Mouse (Mus musculus): ENCODE results near the gene Hpca. TPM values are rescaled to one million over a fixed set of nuclear protein-coding genes. Genes with fewer than 3 reads are reported as not detected.

The Hpca gene
- polyA plus RNA-seq, 1 experiment from 2014 or later, result 0.37 TPM

DNA sequence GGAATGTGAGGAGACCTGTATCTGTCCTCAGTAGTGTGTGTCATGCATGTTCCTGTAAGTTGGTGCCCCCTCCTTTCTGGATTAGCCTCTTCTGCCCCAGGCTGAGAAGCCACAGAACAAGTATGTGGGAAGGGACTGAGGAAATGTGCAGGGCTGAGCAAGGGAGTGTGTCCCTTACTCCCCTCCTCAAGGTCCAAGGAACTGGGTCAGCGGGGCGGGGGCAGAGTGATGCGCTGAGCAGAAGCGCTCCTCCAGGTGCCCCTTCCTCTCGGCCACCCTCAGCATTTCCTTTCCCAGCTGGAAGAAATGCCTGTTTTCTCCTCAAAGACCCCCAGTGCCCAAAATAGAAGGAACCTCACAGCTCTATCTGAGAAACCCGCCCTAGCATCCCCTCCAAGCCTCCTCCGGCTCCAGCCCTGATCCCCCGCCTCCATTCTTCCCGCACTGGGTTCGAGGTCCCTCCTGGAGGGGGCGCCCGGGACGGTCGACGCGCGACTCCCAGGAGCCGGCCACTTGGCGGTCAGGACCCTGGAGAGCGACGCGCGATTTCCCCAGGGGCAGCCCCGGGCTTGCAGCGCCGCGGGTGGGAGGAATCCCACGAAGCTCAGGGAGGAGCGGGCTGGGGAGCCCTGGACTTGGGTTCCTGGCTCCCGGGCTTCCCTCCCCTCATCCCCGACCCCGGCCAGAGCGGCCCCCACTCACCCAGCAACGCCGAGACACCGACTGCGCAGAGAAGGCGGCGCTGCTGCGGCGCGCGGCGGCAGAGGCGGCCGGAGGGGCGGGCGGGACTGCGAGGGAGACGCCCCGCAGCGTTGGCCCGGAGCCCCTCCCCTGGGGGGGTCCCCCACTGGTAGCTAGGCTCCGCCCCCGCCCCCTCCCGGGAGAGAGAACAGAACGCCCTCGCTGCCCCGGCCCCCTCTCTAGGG lies 1.1 kb downstream of the Hpca start:
- Histone ChIP-seq H3K4me3 (peak overlapping the region; percentile 55), H3K9me3 (no peaks in the 10 kb centered on the region), H3K36me3 (no peaks in the 10 kb centered on the region), H3K27ac (replicated peaks) (no peak overlapping the region), H3K4me2 (peak overlapping the region; percentile 82), H3K27me3 (replicated peaks) (peaks cover 97% of the 10 kb centered on the region), H3K9ac (0 out of 2 replicates have a peak overlapping the region, but pooled peaks have one; percentile 5), H3K4me1 (peaks cover 21% of the 10 kb centered on the region)
- 2% methylated on average over 59 of the region's 59 CpGs for WGBS
- ATAC-seq (ENCODE audit: extremely low read depth, insufficient number of reproducible peaks, low FRiP score, low TSS enrichment), result no peak

- 63% methylated on average over 10 of the region's 10 CpGs for WGBS
- no peak overlapping the region for H3K9ac ChIP-seq
- no peak for ATAC-seq (ENCODE audit: extremely low read depth, insufficient number of reproducible peaks, low FRiP score, low TSS enrichment)
- H3K4me2 ChIP-seq, result no peak overlapping the region
- no peaks in the 10 kb centered on the region for H3K36me3 ChIP-seq
- no peak overlapping the region for H3K4me3 ChIP-seq
- no peak overlapping the region for H3K27ac ChIP-seq (replicated peaks)
- peaks cover 10% of the 10 kb centered on the region for H3K4me1 ChIP-seq
- peaks cover 97% of the 10 kb centered on the region for H3K27me3 ChIP-seq (replicated peaks)
- H3K9me3 ChIP-seq, result no peaks in the 10 kb centered on the region
Measured at GRCm38 (mm10) chr4:129119708-129120107, 2.1 kb downstream of the Hpca start.

DNA sequence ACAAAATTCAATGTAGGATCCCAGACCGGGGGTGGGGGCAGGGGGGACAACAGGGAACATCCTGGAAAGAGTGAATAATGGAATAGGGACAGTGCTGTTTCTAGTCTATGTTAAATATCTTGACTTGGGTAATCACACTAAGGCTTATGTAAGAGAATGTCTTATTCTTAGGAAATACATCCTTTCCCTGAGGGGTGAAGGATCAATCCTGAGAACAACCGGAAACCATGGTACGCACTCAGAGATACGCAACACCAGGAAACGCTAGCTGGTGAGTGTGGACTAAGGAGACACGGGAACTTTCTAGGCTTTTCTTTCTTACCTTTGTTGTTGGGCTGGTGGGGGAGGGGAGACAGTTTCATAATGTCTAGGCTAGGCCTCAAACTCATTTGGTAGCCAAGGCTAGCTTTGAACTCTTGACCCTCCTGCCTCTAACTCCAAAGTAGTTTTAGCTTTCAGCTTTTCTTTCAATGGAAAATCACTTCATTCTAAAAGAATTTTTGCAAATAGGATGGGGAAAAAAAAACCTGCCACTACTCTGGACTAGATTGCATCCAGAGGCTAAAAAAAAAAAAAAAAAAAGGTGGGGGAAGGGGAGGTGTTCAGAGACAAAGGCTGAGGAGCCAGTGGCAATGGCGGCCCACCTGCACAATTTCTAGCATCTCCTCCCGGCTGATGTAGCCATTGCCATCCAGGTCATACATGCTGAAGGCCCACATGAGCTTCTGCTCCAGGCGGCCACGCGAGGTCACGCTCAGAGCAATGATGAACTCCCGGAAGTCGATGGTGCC lies 3.9 kb downstream of the Hpca start:
- Histone ChIP-seq H3K4me2 (no peak overlapping the region), H3K27ac (replicated peaks) (no peak overlapping the region), H3K9me3 (no peaks in the 10 kb centered on the region), H3K27me3 (replicated peaks) (peaks cover 97% of the 10 kb centered on the region), H3K4me1 (peaks cover 8% of the 10 kb centered on the region), H3K36me3 (no peaks in the 10 kb centered on the region), H3K4me3 (no peak overlapping the region), H3K9ac (no peak overlapping the region)
- no peak for ATAC-seq (ENCODE audit: extremely low read depth, insufficient number of reproducible peaks, low FRiP score, low TSS enrichment)
- WGBS, result 76% methylated on average over 14 of the region's 14 CpGs

- H3K27me3 ChIP-seq (replicated peaks), result peaks cover 94% of the 10 kb centered on the region
- H3K4me2 ChIP-seq, result no peak overlapping the region
- H3K4me1 ChIP-seq, result peaks cover 7% of the 10 kb centered on the region
- ATAC-seq (ENCODE audit: extremely low read depth, insufficient number of reproducible peaks, low FRiP score, low TSS enrichment), result no peak
- no peak overlapping the region for H3K27ac ChIP-seq (replicated peaks)
- no peaks in the 10 kb centered on the region for H3K9me3 ChIP-seq
- H3K9ac ChIP-seq, result no peak overlapping the region
- WGBS, result 78% methylated on average over 8 of the region's 8 CpGs
- H3K36me3 ChIP-seq, result no peaks in the 10 kb centered on the region
- no peak overlapping the region for H3K4me3 ChIP-seq
Measured at GRCm38 (mm10) chr4:129116703-129117102, 5.1 kb downstream of the Hpca start.

DNA sequence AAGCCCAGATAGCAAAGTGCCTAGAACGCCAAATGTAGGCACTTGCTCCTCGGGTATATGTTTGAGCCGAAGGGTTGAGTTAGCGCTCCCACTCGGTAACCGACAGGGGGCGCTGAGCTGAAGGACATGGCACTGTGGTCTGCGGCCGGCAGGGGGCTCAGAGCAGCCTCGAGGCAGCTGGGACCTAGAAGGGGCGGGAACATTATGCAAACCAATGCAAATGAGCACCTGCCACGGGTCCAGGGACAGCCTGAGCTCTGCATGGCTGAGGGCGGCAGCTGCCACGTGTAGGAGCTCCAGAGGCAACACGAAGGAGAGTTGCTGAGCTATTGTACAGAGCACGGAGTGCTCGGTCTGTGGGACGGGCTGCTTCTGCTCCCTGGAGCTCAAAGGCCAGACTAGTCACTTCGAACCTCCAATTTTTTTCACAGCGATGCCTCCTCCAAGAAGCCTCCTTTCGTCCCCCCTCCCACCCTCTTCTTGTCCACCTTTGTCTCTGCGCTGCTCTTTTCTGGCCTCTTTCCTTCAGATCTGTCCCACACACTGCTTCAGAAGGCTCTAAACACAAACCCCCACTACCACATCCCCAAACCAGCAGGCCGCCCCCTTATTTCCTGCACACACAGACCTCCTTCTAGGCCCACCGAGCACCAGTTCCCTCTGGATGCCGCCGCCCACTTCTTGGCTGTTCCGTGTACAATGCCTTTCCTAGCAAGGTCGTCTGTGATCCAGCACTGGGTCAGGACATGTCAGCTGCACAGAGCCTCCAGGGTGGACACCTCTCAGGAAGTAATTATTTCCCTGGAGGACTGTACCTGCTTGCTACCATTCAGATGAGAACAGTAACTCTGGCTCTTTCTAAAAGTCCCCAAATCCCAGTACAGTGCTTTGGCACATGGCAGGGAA lies 8.5 kb downstream of the Hpca start:
- no peak overlapping the region for H3K4me3 ChIP-seq
- H3K27me3 ChIP-seq (replicated peaks), result peaks cover 76% of the 10 kb centered on the region
- no peaks in the 10 kb centered on the region; the same call in 1 of the 2 replicates for H3K4me1 ChIP-seq
- 32% methylated on average over 28 of the region's 28 CpGs for WGBS
- H3K4me2 ChIP-seq, result no peak overlapping the region
- H3K36me3 ChIP-seq, result no peaks in the 10 kb centered on the region
- no peak overlapping the region for H3K9ac ChIP-seq
- no peak for ATAC-seq (ENCODE audit: extremely low read depth, insufficient number of reproducible peaks, low FRiP score, low TSS enrichment)
- H3K27ac ChIP-seq (replicated peaks), result no peak overlapping the region
- H3K9me3 ChIP-seq, result no peaks in the 10 kb centered on the region

DNA sequence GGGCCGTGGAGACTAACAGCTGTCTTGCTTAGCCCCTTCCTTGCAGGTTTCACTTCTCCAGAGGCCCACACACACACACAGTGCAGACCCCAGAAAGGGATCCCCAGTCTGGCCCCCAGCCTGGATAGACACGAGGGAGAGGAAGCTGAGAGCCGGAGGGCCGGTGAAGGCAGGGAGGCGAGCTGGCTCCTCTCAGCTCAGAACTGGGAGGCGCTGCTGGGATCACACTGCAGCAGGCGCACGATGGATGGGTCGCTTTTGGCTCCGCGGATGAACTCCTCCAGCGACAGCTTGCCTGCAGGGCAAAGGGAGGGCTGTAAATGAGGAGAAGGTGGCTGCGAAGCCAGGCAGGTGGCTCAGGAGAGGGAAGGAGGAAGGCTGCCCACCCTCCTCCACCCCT lies 9.6 kb downstream of the Hpca start:
- Histone ChIP-seq H3K4me1 (no peaks in the 10 kb centered on the region; the same call in 1 of the 2 replicates), H3K4me2 (no peak overlapping the region), H3K27me3 (replicated peaks) (peaks cover 76% of the 10 kb centered on the region), H3K9me3 (no peaks in the 10 kb centered on the region), H3K4me3 (no peak overlapping the region), H3K9ac (no peak overlapping the region), H3K27ac (replicated peaks) (no peak overlapping the region), H3K36me3 (no peaks in the 10 kb centered on the region)
- ATAC-seq (ENCODE audit: extremely low read depth, insufficient number of reproducible peaks, low FRiP score, low TSS enrichment), result no peak
- WGBS, result 53% methylated on average over 13 of the region's 13 CpGs

DNA sequence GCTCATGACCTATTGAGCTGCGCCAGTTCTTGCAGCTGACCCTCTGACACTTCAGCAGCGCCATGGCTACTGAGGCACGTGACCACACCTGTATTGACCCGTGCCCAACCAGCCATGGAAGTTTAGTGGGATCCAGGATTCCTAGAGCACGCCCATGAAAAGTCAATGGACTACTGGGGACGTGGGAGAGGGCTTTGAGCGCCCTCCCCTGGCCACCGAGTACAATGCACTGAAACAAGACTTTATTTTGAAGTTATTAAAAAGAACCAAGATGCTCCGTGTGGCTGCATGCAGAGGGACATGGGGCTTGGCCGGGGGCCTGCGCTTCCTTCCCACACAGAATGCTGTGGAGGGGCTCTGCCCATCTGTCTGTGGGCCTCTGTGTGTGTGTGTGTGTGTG lies 10.5 kb downstream of the Hpca start:
- Histone ChIP-seq H3K4me1 (no peaks in the 10 kb centered on the region; the same call in 1 of the 2 replicates), H3K9me3 (no peaks in the 10 kb centered on the region), H3K27ac (replicated peaks) (no peak overlapping the region), H3K9ac (no peak overlapping the region), H3K27me3 (replicated peaks) (peaks cover 77% of the 10 kb centered on the region), H3K36me3 (no peaks in the 10 kb centered on the region), H3K4me2 (no peak overlapping the region), H3K4me3 (no peak overlapping the region)
- no peak for ATAC-seq (ENCODE audit: extremely low read depth, insufficient number of reproducible peaks, low FRiP score, low TSS enrichment)
- 60% methylated on average over 11 of the region's 11 CpGs for WGBS

- 81% methylated on average over 6 of the region's 6 CpGs for WGBS
- Histone ChIP-seq H3K4me3 (no peak overlapping the region), H3K27me3 (replicated peaks) (peaks cover 78% of the 10 kb centered on the region), H3K27ac (replicated peaks) (no peak overlapping the region), H3K9me3 (no peaks in the 10 kb centered on the region), H3K9ac (no peak overlapping the region), H3K4me2 (no peak overlapping the region), H3K4me1 (peaks cover under 1% of the 10 kb centered on the region; the same call in 1 of the 2 replicates), H3K36me3 (no peaks in the 10 kb centered on the region)
- no peak for ATAC-seq (ENCODE audit: extremely low read depth, insufficient number of reproducible peaks, low FRiP score, low TSS enrichment)
Measured at GRCm38 (mm10) chr4:129110804-129111203, 11.0 kb downstream of the Hpca start.

DNA sequence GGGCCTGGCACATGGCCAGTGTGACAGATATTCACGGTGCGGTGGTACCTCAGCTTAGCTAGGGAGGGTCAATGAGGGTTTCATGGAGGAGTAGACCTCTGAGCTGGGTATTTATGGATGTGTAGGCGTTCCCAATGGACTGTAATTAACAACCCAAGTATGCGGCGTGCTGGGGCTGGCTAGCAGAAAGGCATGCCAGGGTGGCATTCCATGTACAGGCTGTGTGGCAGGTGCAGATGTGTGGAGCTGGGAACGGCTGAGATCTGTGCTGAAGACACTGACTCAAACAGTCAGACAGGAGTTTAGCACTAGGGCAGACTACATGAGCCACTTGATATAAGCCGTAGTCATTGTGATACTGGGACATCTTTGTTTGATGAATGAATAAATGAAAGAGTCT lies 13.2 kb downstream of the Hpca start:
- H3K27ac ChIP-seq (replicated peaks), result no peak overlapping the region
- H3K27me3 ChIP-seq (replicated peaks), result peaks cover 78% of the 10 kb centered on the region
- no peak overlapping the region for H3K4me3 ChIP-seq
- H3K9me3 ChIP-seq, result no peaks in the 10 kb centered on the region
- no peak overlapping the region for H3K9ac ChIP-seq
- no peak for ATAC-seq (ENCODE audit: extremely low read depth, insufficient number of reproducible peaks, low FRiP score, low TSS enrichment)
- H3K4me1 ChIP-seq, result peaks cover 8% of the 10 kb centered on the region
- 70% methylated on average over 7 of the region's 7 CpGs for WGBS
- no peaks in the 10 kb centered on the region for H3K36me3 ChIP-seq
- no peak overlapping the region for H3K4me2 ChIP-seq

DNA sequence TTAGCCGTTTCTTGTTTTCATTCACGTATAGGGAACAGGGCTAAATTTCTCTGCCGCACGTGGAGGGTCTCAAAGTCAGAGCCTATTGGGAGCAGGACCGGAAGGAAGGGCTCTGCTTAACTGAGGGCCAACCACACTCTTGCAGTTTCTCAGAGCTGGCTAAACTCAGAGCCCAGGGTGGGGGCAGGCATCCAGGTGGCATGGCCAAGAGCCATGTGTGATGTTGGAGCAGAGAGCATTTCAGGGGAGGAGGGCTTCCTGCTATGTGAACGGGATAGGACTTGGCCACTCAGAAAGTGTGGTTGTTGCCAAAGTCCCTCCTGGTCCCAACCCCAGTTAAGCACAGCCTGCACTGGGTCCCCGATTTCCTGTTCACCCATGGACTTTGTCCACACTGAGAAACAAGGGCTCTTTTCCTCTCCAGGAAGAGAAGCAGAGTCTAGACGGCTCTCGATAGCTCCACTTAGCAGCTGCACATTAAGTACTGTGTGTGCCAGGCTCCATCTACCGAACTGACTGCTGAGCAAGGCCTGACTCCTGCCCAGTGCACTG lies 14.4 kb downstream of the Hpca start:
- no peak overlapping the region for H3K27ac ChIP-seq (replicated peaks)
- 55% methylated on average over 10 of the region's 10 CpGs for WGBS

More for the DNA sequence above, 14.4 kb downstream of the Hpca start:
- Histone ChIP-seq H3K9me3 (no peaks in the 10 kb centered on the region), H3K9ac (no peak overlapping the region), H3K4me2 (no peak overlapping the region), H3K4me1 (peaks cover 8% of the 10 kb centered on the region), H3K36me3 (no peaks in the 10 kb centered on the region), H3K4me3 (no peak overlapping the region), H3K27me3 (replicated peaks) (peaks cover 77% of the 10 kb centered on the region)
- no peak for ATAC-seq (ENCODE audit: extremely low read depth, insufficient number of reproducible peaks, low FRiP score, low TSS enrichment)
